In the genomic region with DNA sequence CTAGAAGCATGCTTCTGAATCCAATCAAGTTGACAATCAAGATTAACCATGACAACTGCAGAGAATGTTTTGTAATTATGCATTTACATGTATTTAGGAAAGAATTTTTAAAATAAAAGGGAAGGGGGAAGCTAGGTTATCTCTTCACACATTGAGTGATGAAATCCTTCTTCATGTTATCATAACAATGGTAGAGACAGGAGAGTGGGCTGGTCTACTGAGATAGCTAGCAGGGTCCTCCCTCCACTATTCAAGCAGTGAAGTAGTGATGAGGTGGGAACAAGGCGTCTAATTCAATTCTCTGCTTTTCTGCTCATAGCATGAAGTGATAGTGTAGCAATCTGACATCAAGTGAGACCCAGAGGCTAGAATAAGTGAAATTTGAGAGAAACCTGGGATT, we compare ENCODE assay signal across 14 mouse cellular contexts.
"Had no signal": no experiment of that assay in that cellular context is flagged by ENCODE, and none has a peak within 500 bp of the region (broad histone marks: within the 10 kb centered on the region; RNA-seq: fewer than 3 reads in every experiment).

No protein-coding gene starts in this region.

- H3K4me3 ChIP-seq: midbrain, embryonic 13.5 days; midbrain, embryonic 15.5 days; neural tube, embryonic 12.5 days had no signal

- H3K36me3 ChIP-seq: midbrain, embryonic 13.5 days; midbrain, embryonic 15.5 days; neural tube, embryonic 12.5 days had no signal

- DNase-seq: lung, adult 18-20 months; lung, embryonic 14.5 days; lung, postnatal 10 days; lung, postnatal 4 days; right cerebral cortex, postnatal 25 days; right cerebral cortex, postnatal 4 days; spleen, adult 18-20 months; thymus, adult 18-20 months; thymus, postnatal 14 days; thymus, postnatal 36 days had no signal

- H3K9ac ChIP-seq: lung, embryonic 14.5 days; midbrain, embryonic 13.5 days; midbrain, embryonic 15.5 days; neural tube, embryonic 12.5 days had no signal

- H3K4me1 ChIP-seq: midbrain, embryonic 13.5 days; midbrain, embryonic 15.5 days; neural tube, embryonic 12.5 days had no signal

- H3K4me2 ChIP-seq: lung, embryonic 14.5 days; midbrain, embryonic 11.5 days; midbrain, embryonic 13.5 days; midbrain, embryonic 15.5 days; neural tube, embryonic 12.5 days had no signal

- H3K27me3 ChIP-seq: midbrain, embryonic 15.5 days; neural tube, embryonic 12.5 days had no signal

- H3K9me3 ChIP-seq: midbrain, embryonic 13.5 days; midbrain, embryonic 15.5 days; neural tube, embryonic 12.5 days had no signal

- ATAC-seq: midbrain, embryonic 13.5 days; midbrain, embryonic 15.5 days had no signal

- H3K27ac ChIP-seq: midbrain, embryonic 13.5 days; midbrain, embryonic 15.5 days; neural tube, embryonic 12.5 days had no signal
